Mouse (Mus musculus) MEL (cell line): ENCODE measurements at regions not wholly inside any gene's neighbourhood (a gene's known extent, or its start where the extent isn't known, plus 50 kb on each side); places are given as distances from the start of the nearest gene placed in this dataset.

Experiments used
- DNase-seq: peaks from one replicate; pipeline ENCODE4 v3.0.0; 2011; ENCODE audit warnings: low read depth, low spot score
- H3K27ac ChIP-seq: 2 replicates; pipeline ENCODE4 v1.5.1; 2012; ENCODE audit warnings: low read depth, mild to moderate bottlenecking, control low read depth, low read length, moderate library complexity; ENCODE audit not compliant: control insufficient read depth
- H3K27me3 ChIP-seq, 2 experiments: fragments of 150-350 bp in 1 of 2; sonication (generic) in 1 of 2; 2 replicates each; pipeline ENCODE4 v1.6.1; 2012; ENCODE audit warnings: low read length in 2 of 2, mild to moderate bottlenecking in 2 of 2, improper control_type of control experiment in 1 of 2, moderate library complexity in 1 of 2; ENCODE audit not compliant: insufficient read depth in 2 of 2, control insufficient read depth in 1 of 2
- H3K36me3 ChIP-seq, 2 experiments: 2 replicates each; pipeline ENCODE4 v1.6.1; 2012 to 2014; ENCODE audit warnings: low read length in 2 of 2, improper control_type of control experiment in 1 of 2, inconsistent platforms in 1 of 2, mild to moderate bottlenecking in 1 of 2; ENCODE audit not compliant: insufficient read depth in 2 of 2, control insufficient read depth in 1 of 2
- H3K4me1 ChIP-seq, 2 experiments: fragments of 150-350 bp in 1 of 2; sonication (generic) in 1 of 2; 2 replicates each; pipeline ENCODE4 v1.6.1; 2012; ENCODE audit warnings: low read length in 2 of 2, improper control_type of control experiment in 1 of 2, mild to moderate bottlenecking in 1 of 2; ENCODE audit not compliant: insufficient read depth in 2 of 2, control insufficient read depth in 1 of 2
- H3K4me3 ChIP-seq, 2 experiments: fragments of 150-350 bp in 1 of 2; sonication (generic) in 1 of 2; 2 replicates each; pipeline ENCODE4 v1.5.1; 2012; ENCODE audit warnings: low read depth in 2 of 2, low read length in 2 of 2, mild to moderate bottlenecking in 2 of 2, moderate library complexity in 2 of 2, control low read depth in 1 of 2, improper control_type of control experiment in 1 of 2; ENCODE audit not compliant: control insufficient read depth in 1 of 2, insufficient read depth in 1 of 2
- H3K79me2 ChIP-seq: 2 replicates; pipeline ENCODE4 v1.6.1; 2012; ENCODE audit warnings: mild to moderate bottlenecking, low read length, moderate library complexity; ENCODE audit not compliant: control insufficient read depth, poor library complexity, insufficient read depth
- H3K9ac ChIP-seq: 2 replicates; pipeline ENCODE4 v1.6.1; 2012; ENCODE audit warnings: low read depth, mild to moderate bottlenecking, control low read depth, low read length, moderate library complexity; ENCODE audit not compliant: control insufficient read depth, poor library complexity, severe bottlenecking
- H3K9me3 ChIP-seq: fragments of 150-350 bp; sonication (generic); replicated peaks from 2 replicates; pipeline ENCODE4 v1.6.1; 2012; ENCODE audit warnings: mild to moderate bottlenecking, low read length, improper control_type of control experiment, moderate library complexity; ENCODE audit not compliant: insufficient read depth
- BHLHE40 ChIP-seq: IDR thresholded peaks from 2 replicates; pipeline ENCODE4 v1.6.1; 2012; ENCODE audit warnings: low read depth, mild to moderate bottlenecking, inconsistent platforms, low read length, improper control_type of control experiment, borderline replicate concordance
- CHD1 ChIP-seq: IDR thresholded peaks from 2 replicates; pipeline ENCODE4 v1.6.1; 2012; ENCODE audit warnings: low read depth, mild to moderate bottlenecking, inconsistent platforms, low read length, improper control_type of control experiment
- CTCF ChIP-seq, 3 experiments: IDR thresholded peaks in 2 of 3; conservative IDR thresholded peaks in 1 of 3; 2 replicates each; pipeline ENCODE4 v1.5.1; 2011 to 2012; ENCODE audit warnings: low read length in 3 of 3, low read depth in 2 of 3, mild to moderate bottlenecking in 2 of 3, improper control_type of control experiment in 1 of 3, inconsistent platforms in 1 of 3, mixed read lengths in 1 of 3, moderate library complexity in 1 of 3; ENCODE audit not compliant: control insufficient read depth in 1 of 3, insufficient read depth in 1 of 3, poor library complexity in 1 of 3, severe bottlenecking in 1 of 3
- E2F4 ChIP-seq: IDR thresholded peaks from 2 replicates; pipeline ENCODE4 v1.6.1; 2011; ENCODE audit warnings: low read depth, low read length, improper control_type of control experiment, borderline replicate concordance
- ELF1 ChIP-seq: IDR thresholded peaks from 2 replicates; pipeline ENCODE4 v1.6.1; 2014; ENCODE audit warnings: low read depth, mild to moderate bottlenecking, inconsistent platforms, low read length, improper control_type of control experiment, moderate library complexity
- ETS1 ChIP-seq: IDR thresholded peaks from 2 replicates; pipeline ENCODE4 v1.6.1; 2012; ENCODE audit warnings: low read depth, mild to moderate bottlenecking, inconsistent platforms, low read length, improper control_type of control experiment, moderate library complexity
- HCFC1 ChIP-seq: IDR thresholded peaks from 2 replicates; pipeline ENCODE4 v1.6.1; 2012; ENCODE audit warnings: low read depth, mild to moderate bottlenecking, inconsistent platforms, low read length, improper control_type of control experiment, moderate library complexity
- KAT2A ChIP-seq: conservative IDR thresholded peaks from 2 replicates; pipeline ENCODE4 v1.6.1; 2012; ENCODE audit warnings: low read depth, low read length, improper control_type of control experiment, inconsistent platforms
- MAX ChIP-seq: IDR thresholded peaks from 2 replicates; pipeline ENCODE4 v1.6.1; 2011; ENCODE audit warnings: low read length, improper control_type of control experiment
- MAZ ChIP-seq: IDR thresholded peaks from 2 replicates; pipeline ENCODE4 v1.6.1; 2012; ENCODE audit warnings: low read depth, mild to moderate bottlenecking, inconsistent platforms, low read length, improper control_type of control experiment
- NRF1 ChIP-seq: IDR thresholded peaks from 2 replicates; pipeline ENCODE4 v1.6.1; 2014; ENCODE audit warnings: low read depth, mild to moderate bottlenecking, inconsistent platforms, low read length, improper control_type of control experiment, moderate library complexity; ENCODE audit not compliant: poor library complexity, insufficient read depth, severe bottlenecking
- POLR2A ChIP-seq, 2 experiments: IDR thresholded peaks; 2 replicates each; pipeline ENCODE4 v1.6.1; 2011 to 2012; ENCODE audit warnings: low read length in 2 of 2, mild to moderate bottlenecking in 2 of 2, control low read depth in 1 of 2, improper control_type of control experiment in 1 of 2, low read depth in 1 of 2, moderate library complexity in 1 of 2; ENCODE audit not compliant: control insufficient read depth in 1 of 2, insufficient read depth in 1 of 2, poor library complexity in 1 of 2
- POLR2AphosphoS5 ChIP-seq: IDR thresholded peaks from 2 replicates; pipeline ENCODE4 v1.6.1; 2012; ENCODE audit warnings: low read depth, borderline replicate concordance, mild to moderate bottlenecking, inconsistent platforms, low read length, moderate library complexity, mixed read lengths
- TBP ChIP-seq: IDR thresholded peaks from 2 replicates; pipeline ENCODE4 v1.8.0; 2011; ENCODE audit warnings: low read depth, low read length, improper control_type of control experiment
- UBTF ChIP-seq: IDR thresholded peaks from 2 replicates; pipeline ENCODE4 v1.6.1; 2012; ENCODE audit warnings: low read depth, mild to moderate bottlenecking, inconsistent platforms, low read length, improper control_type of control experiment, moderate library complexity, borderline replicate concordance; ENCODE audit not compliant: insufficient read depth
- USF1 ChIP-seq: IDR thresholded peaks from 2 replicates; pipeline ENCODE4 v1.6.1; 2014; ENCODE audit warnings: low read depth, mild to moderate bottlenecking, inconsistent platforms, low read length, improper control_type of control experiment, moderate library complexity

DNA sequence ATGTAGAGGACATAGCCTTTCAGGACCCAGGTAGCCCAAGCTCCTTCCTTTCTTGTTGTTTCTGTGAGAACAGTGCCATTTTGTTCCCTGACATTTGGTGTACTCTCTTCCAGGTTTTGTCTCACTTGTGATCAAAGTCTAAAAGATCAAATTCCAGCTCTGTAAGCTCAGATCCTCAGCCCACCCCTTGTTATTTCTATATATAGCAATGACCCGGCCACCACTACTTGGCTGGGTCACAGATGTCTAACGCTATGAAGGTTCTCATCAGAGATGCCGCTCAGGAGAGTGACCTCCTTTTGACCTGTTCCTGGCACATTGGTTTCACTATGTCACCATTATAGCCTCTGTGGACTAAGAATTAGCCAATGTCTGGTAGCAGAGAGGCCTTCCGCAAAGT, 451.7 kb downstream of the Pik3r1 start:
- H3K9me3 ChIP-seq: no peaks in the 10 kb centered on the region
- H3K9ac ChIP-seq: no peak overlapping the region
- H3K36me3 ChIP-seq: no peaks in the 10 kb centered on the region
- no peaks in the 10 kb centered on the region for H3K79me2 ChIP-seq
- no peak for TF ChIP-seq CHD1
- no peak for TF ChIP-seq ELF1
- no peak for TF ChIP-seq POLR2A (IDR thresholded peaks at IDR 0.05; ENCODE audit: control insufficient read depth in 1 of 2, insufficient read depth in 1 of 2, low read depth in 1 of 2, low read length in 2 of 2, poor library complexity in 1 of 2)
- no peak for TF ChIP-seq UBTF
- TF ChIP-seq USF1: no peak
- no peak for TF ChIP-seq CTCF (IDR thresholded peaks at IDR 0.05 in 2 of 3, conservative IDR thresholded peaks at IDR 0.05 in 1 of 3; ENCODE audit: control insufficient read depth in 1 of 3, insufficient read depth in 1 of 3, low read depth in 2 of 3, low read length in 3 of 3, poor library complexity in 1 of 3, severe bottlenecking in 1 of 3)
- TF ChIP-seq BHLHE40: no peak
- TF ChIP-seq KAT2A: no peak
- no peak for TF ChIP-seq MAX
- no peak for TF ChIP-seq HCFC1
- TF ChIP-seq, all 39 proteins: peak for 0
- DNase-seq: no peak
- H3K4me3 ChIP-seq: no peak overlapping the region
- no peak overlapping the region for H3K27ac ChIP-seq
- H3K4me1 ChIP-seq: no peaks in the 10 kb centered on the region
- no peaks in the 10 kb centered on the region for H3K27me3 ChIP-seq

DNA sequence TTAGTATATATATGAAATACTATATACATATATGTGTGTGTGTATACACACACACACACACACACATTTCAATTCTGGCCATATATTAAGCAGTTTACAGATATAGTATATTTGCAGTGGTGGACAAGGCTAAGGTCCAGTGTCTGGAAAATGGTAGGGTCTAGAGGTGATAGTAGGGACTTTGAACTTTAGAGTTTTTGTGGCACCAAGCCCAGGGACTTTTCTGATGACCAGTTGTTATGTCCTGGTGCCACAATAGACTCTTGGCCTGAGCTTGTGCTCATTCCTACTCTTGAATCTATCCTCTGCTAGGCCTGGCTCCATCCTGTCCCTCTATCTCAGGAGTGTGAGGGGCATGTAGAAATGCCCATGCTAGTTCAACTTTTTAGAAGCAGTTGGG, 454.0 kb downstream of the Pik3r1 start:
- Histone ChIP-seq H3K4me3 (no peak overlapping the region), H3K9me3 (no peaks in the 10 kb centered on the region), H3K36me3 (no peaks in the 10 kb centered on the region), H3K4me1 (no peaks in the 10 kb centered on the region), H3K27me3 (no peaks in the 10 kb centered on the region), H3K79me2 (no peaks in the 10 kb centered on the region), H3K9ac (no peak overlapping the region), H3K27ac (no peak overlapping the region)
- TF ChIP-seq NRF1 (no peak), MAZ (no peak), POLR2AphosphoS5 (no peak), ELF1 (no peak), E2F4 (no peak), ETS1 (no peak), TBP (no peak)
- no peak for DNase-seq
